Mouse (Mus musculus) testis, postnatal 10 days (tissue): ENCODE results near the gene Tmem53.

ENCODE experiments used
- DNase-seq: peaks from one replicate; pipeline ENCODE4 v3.0.0; 2021; ENCODE audit warnings: low spot score

Gene Tmem53

DNA sequence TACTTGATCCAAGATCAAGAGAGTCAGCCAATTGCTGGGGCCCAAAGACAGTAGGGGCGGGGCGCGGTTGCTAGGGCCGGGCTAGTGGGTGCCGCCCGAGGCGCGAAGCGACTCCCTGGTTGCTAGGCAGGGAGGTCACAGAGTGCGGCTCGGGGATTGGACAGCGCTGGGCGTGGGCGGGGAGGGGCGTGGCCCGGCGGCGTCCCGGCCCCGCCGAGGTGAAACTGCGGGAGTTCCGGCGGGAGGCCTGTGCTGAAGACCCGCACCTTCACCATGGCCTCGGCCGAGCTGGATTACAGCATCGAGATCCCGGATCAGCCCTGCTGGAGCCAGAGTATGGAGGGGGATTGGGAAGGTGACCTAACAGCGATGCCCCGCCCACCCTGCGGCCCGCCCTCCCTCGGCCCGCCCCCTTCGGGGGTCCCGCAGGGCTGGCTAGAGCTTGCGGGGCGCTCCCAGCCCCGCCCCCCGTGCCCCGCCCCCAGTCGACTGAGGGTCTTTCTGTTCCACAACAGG lies at the start of gene Tmem53, which contains the start of gene Armh1:
TSS of gene Tmem53 (plus strand) at position 151 of the 516 bp plus-strand sequence.
TSS of gene Armh1 (minus strand) at position 325 of the 516 bp plus-strand sequence.
- DNase-seq, result peak; percentile 96

DNA sequence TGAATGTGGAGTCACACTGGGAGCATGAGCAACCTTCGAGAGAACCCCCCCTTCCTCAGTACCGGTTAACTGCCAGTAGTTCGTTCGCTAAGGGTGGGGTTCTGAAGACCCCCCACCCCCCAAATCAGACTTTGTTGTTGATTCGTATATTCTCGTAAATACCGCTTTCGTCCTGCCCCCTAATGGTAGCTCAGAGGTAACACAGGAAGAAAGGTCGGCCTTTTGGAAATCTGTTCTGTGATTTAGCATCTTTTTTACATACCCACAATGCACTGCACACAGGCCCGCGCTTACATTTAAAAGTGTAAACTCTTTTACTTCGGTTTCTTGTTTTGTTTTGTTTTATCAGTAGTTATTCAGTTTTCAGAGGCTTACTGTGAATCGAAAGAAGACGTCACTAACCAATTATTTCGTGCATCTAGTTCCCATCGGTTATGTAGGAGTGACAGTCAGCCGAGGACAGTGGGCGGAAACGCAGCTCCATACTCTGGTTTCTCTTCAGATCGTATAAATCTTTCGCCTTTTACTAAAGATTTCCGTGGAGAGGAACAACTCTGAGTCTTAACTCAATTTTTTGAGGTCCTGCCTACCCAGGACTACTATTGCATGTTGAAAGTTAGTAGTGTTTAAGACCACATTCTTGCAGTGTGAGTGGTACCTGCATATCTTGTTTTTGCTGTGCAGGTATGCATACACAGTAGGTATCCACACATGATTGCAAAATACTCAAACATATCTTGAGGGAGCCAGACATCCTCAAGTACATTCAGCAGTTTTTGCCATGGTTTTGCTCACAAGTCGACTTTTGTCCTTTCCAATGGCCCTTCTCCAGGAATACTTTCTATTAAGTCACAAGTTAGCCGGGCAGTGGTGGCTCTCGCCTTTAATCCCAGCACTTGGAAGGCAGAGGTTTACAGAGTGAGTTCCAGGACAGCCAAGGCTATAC lies 49.4 kb upstream of the Tmem53 start:
- peak; percentile 65 for DNase-seq

- DNase-seq, result no peak
Observed at GRCm38 (mm10) chr4:117202992-117203354, 48.8 kb upstream of the Tmem53 start.

GRCm38 (mm10) chr4:117209592-117209991 lies 42.2 kb upstream of the Tmem53 start:
- DNase-seq, result no peak

DNA sequence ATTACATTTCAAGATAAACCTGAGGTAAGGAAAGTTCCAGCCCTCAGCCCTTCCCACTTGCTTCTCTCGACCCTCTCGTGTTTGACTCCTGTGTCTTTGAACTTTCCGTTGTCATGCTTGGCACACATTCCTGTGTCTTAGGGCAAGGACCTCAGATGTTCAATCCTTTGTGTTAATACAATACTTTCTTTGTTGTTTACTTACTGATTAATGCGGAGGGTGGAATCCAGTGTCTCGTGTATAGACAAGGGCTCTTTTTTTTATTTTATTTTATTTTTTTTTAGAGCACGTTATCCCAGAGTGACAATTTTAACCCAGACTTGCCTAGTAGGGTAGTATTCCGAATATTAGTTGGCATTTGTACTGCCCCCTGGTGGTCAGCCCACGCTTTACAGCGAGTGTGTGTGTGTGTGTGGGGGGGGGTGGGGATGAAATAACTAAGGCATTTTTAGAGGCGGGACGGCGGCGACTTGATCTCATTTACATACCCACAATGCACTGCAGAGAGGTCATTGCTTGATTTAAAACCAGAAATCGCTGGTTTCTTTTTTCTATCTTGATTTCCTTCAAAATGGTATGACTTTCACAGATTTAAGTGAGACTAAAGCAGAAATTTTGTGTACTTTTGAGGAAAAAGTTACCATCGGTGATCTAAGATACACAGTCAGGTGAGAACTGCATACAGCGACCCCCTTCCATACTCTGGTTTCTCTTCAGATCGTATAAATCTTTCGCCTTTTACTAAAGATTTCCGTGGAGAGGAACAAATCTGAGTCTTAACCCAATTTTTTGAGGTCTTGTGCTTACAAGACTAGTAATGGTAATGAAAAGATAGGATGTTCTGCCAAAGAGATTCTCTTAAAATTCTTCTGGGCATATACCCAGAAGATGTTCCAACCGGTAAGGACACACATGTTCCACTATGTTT lies 41.3 kb upstream of the Tmem53 start:
- DNase-seq, result peak; percentile 92

GRCm38 (mm10) chr4:117214250-117214649 lies 37.5 kb upstream of the Tmem53 start:
- DNase-seq, result peak; percentile 40

DNA sequence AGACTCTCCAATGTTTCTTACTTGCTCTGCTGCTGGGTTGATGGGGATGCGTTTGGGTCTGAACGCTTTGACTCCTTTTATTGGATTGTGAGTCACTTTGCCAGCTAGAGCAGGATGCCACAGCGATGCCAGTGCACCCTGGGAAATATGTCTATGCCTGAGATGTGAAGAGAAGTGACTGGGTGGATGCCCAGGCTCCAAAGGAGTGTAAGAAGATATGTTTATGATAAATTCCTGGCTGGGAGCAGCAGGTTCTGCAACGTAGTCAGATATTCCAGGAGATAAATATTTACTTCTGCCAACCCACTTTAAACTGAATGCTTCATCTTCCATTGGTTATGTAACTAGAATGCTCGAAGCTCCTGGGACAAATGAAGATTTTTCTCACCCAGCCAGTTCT lies 34.7 kb upstream of the Tmem53 start:
- DNase-seq, result no peak

- peak; percentile 74 for DNase-seq
Observed at GRCm38 (mm10) chr4:117218517-117219219, 33.1 kb upstream of the Tmem53 start.

DNA sequence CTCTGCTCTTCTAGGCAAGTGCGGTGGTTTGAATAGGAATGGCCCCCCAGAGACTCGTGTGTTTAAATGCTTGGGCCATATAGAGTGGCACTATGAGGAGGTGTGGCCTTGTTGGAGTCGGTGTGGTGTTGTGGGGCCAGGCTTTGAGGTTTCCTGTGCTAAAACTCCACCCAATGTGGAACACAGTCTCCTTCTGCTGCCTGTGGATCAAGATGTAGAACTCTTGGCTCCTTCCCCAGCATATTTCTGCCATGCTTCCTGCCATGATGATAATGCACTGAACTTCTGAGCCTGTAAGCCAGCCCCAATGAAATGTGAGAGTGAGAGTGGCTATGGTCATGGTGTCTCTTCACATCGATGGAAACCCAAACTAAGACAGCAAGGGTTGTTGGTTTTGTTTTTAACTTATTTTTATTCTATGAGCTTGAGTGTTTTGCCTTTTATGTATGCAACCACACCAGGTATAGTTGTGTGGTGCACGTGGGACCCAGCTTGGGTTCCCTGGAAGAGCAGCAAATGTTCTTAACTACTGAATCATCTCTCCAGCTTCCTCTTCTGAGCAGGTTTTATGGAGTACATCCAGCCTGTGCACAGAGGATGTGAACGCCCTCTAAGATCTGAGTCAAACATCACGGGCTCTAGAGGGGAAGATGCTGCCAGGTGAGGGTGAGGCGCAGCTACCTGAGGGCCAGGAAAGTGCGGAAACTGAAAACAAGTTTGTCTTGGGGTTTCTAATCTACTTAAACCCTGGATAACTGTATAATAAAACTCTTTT lies 30.8 kb upstream of the Tmem53 start:
- no peak for DNase-seq

DNA sequence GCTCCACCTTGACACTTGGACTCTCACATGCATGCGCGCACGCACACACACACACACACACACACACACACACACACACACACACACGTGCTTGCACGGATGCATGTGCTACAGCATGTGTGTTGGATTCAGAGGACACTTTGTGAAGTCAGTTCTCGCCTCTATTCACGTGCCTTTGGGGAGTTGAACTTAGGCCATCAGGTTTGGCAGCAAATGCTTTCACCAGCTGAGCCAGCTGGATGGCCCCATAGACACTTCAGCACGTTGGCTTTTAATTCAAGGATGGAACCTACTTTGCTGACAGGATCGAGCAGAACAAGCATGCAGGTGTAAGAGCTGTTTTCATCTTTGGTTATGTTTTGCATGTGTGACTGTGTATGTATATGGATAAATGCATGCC lies 29.9 kb upstream of the Tmem53 start:
- no peak for DNase-seq

GRCm38 (mm10) chr4:117223001-117223400 lies 28.8 kb upstream of the Tmem53 start:
- DNase-seq, result no peak

DNA sequence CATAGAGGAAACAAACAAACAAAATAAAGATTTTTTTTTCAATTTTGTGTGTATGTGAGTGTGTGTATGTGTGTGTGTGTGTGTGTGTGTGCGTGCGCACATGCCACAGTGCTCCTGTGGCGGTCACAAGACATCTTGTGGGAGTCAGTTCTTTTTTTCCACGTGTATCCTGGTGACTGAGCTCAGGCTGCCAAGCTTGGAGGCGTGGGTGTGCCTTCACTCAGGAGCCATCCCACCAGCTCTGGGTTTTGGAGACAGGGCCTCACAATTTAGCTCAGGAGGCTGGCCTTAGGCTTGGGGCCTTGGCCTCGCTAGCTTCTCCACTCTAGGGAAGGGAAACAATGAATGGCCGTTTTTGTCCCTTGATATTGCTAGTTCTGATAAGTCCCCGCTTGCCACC lies 27.6 kb upstream of the Tmem53 start:
- DNase-seq, result no peak

GRCm38 (mm10) chr4:117225250-117225649 lies 26.5 kb upstream of the Tmem53 start:
- no peak for DNase-seq

DNA sequence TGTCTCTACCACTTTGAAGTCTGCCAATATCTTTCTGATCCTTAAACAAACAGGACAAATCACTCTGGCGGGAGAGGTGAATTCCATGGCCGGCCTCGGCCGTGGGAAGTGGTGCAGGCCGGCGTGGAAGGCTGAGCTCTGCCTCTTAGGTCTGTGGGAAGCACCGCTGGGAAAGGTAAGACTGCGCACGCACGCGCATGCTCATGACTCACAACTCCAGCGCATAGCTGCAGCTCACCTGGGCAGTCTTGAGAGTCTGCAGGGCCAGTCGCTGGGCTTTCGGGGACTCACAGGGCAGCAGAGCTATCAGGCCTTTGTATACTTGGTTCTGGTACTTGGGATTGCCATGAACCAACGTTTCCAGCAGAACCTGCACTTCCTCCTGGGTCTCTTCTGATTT lies 22.2 kb upstream of the Tmem53 start:
- no peak for DNase-seq

DNA sequence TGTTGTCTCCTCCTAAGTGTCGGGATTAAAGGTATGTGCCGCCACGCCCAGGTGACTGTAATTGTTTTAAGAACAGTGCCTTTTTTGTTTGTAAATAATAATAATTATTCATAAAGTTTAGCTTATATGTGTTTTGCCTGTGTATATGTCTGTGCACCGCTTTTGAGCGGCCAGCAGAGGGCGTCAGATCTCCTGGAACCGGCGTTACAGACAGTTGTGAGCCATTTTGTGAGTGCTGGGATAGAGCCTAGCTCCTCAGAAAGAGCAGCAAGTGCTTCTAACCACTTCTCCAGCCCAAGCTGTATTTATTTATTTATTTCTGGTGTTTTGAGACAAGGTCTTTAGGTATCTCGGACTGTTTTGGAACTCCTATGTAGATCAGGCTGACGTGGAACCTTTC lies 21.4 kb upstream of the Tmem53 start:
- DNase-seq, result no peak

GRCm38 (mm10) chr4:117231208-117231607 lies 20.5 kb upstream of the Tmem53 start:
- no peak for DNase-seq

DNA sequence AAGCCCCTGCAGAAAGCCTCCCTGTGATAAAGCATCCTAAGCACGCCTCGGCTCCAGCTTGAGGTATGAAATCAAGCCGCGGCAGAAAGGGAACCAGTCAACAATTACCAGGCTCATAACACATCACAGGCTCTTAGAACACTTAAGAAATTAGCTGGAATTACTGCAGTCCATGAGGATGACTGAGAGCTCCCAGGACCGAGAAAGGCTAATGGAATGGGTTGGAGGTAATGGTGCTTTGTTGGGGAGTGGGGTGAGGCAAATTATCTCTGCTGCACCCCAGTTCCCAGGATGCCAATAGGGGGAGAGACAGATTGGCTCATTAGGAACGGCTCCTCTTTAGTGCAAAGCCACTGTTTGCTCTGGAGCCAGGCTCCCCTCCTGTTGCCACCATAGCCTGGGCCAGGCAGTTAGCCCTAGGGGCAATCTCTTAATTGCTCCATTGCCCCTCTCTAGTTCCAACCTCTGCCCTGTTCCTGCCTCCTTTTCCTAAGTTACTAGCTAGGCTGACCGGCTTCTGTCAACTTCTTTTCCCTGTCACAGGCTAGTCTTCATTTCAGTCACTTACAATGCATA lies 17.5 kb upstream of the Tmem53 start:
- DNase-seq, result no peak

DNA sequence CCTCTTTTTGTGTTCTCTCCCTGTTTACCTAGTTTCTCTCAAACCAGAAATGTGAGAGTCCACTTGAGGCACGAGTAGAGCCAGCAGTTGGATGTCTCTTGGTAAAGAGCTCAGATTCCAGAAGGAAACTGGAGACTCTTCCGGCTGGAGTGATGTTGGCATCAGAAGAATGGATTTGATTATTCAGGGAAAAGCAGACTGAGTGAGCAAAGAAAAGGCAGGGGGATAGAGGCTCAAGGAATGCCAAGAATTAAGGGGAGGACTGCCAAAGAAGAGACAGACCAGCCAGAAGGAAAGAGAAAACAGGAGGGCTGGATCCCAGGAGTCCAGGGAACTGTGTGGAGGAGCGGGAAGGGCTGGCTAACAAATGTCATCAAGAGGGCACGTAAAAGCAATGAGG lies 15.9 kb upstream of the Tmem53 start:
- DNase-seq, result no peak

DNA sequence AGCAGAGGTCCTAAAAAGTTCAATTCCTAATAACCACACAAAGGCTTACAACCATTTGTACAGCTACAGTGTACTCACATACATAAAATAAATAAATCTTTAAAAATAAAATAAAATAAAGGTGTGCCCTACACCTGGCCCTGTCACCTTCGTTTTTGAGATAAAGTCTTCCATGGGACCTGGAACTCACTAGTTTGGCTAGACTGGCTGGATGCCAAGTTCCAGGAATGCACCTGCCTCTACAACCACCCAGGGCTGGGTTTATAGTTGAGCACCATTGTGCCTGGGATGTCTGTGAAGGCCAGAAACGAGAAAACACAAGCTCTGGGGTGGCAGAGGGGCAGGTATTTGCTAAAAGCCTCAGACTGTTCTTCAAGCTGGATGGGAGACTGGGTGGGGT lies 12.6 kb upstream of the Tmem53 start:
- DNase-seq, result no peak

DNA sequence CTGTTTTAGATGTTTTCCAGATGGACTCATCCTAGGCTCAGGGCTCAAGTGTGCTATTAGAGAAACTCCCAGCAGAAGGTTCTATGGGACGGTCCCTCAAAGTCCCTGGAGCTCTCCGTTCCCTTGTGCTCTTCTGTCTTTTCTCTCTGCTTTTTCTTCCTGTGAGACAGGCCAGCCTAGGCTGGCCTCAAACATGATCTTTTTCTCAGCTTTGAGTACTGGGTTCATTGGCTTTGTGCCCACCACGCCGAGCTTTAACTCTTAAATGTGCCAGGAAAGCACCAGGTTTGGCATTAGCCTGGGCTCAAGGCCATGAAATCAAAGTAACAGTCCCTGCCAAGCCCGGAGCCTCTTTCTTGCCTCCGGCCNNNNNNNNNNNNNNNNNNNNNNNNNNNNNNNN lies 10.9 kb upstream of the Tmem53 start:
- peak; percentile 64 for DNase-seq

DNA sequence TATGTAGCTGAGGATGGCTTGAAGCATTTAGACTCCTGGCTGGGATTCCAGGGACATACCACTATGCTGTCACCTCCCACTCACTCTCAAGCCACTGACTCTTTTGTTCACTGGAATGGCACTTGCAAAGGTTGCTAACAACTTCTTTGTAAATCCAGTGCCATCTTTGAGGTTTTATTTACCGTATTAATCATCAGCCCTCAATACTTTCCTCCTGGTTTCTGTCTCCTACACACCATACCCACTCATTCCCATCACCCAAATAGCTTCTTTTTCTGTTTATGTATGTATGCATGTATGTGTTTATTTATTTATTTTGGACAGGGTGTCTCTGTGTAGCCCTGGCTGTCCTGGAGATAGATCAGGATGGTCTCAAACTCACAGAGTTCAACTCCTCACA lies 769 bp upstream of the Tmem53 start:
- DNase-seq, result no peak
